Mouse (Mus musculus) megakaryocyte, embryonic 14.5 days (primary cell): ENCODE data around the gene Ctrc. TPM values are rescaled to one million over a fixed set of nuclear protein-coding genes. Genes with fewer than 3 reads are reported as not detected.
A peak's percentile ranks its signal among the peaks of the same experiment; 100 is the strongest.

Source experiments
- H3K27me3 ChIP-seq: replicated peaks from 2 replicates; pipeline ENCODE3; 2012; ENCODE audit warnings: inconsistent platforms
- H3K36me3 ChIP-seq: replicated peaks from 2 replicates; pipeline ENCODE3; 2012; ENCODE audit warnings: low read length, inconsistent platforms, mixed read lengths
- H3K4me1 ChIP-seq: 2 replicates; pipeline ENCODE4 v1.6.1; 2012; ENCODE audit warnings: inconsistent platforms
- H3K4me3 ChIP-seq: replicated peaks from 2 replicates; pipeline ENCODE3; 2012; ENCODE audit warnings: moderate library complexity, mild to moderate bottlenecking, inconsistent platforms
- H3K9me3 ChIP-seq: 2 replicates; pipeline ENCODE4 v1.6.1; 2012; ENCODE audit warnings: inconsistent platforms
- FLI1 ChIP-seq: IDR thresholded peaks from 2 replicates; pipeline ENCODE4 v1.6.1; 2012; ENCODE audit warnings: low read length, inconsistent platforms, mixed read lengths
- GATA1 ChIP-seq: IDR thresholded peaks from 3 replicates; pipeline ENCODE4 v1.6.1; 2012; ENCODE audit warnings: mixed read lengths, low read length, inconsistent platforms, borderline replicate concordance
- polyA plus RNA-seq: library from polyadenylated mRNA; stranded (reverse); fragments of >175 nt; gene quantifications from 2 replicates; pipeline ENCODE4 v1.2.3, GENCODE M21; 2012; ENCODE audit warnings: low replicate concordance; ENCODE audit not compliant: insufficient read depth

The Ctrc gene
- polyA plus RNA-seq, 1 experiment = not detected

DNA sequence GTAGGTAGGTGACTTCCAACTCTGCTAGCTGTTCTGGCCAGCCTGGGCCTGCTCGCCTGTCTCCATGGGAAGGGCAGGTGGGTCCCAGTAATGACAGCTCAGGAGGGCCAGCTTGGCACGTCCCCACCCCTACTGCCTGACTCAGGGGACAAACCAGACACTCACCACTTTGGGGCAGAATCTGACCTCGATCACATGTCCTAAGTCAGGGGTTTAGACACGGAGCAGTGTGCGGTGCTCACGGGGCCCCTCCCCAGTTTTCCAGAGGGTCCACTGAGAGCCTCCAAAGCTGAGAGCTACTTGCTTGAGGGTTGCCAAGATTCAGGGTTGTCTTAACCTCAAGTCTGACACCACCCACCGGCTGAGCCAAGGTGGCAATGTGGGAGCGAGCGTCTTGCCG, 21.9 kb upstream of the Ctrc start:
- TF ChIP-seq FLI1 (no peak), GATA1 (no peak)
- H3K27me3 ChIP-seq = no peaks in the 10 kb centered on the region
- peaks cover 93% of the 10 kb centered on the region for H3K36me3 ChIP-seq
- peaks cover 81% of the 10 kb centered on the region for H3K4me1 ChIP-seq
- H3K4me3 ChIP-seq = no peak overlapping the region
- H3K9me3 ChIP-seq = no peaks in the 10 kb centered on the region

DNA sequence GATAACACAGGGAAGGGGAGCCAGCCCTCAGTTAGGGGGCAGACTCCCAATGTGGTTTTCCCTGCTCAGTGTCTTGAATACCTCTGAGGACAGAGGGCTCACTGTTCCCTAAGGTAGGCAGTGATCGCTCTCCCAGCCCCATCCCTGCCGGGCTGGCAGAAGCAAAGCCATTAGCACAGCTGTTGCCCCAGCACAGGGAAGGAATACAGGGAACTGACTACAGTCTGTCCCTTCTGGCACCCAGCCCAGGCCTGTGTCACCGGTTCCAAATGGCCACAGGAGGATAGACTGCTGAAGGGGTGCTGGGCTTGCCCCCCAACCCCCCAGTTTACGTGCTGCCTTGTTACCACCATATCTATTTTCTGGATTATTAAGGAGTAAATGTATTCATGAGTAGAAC, 21.3 kb upstream of the Ctrc start:
- Histone ChIP-seq H3K4me1 (peaks cover 81% of the 10 kb centered on the region), H3K27me3 (no peaks in the 10 kb centered on the region), H3K4me3 (no peak overlapping the region), H3K9me3 (no peaks in the 10 kb centered on the region), H3K36me3 (peaks cover 94% of the 10 kb centered on the region)
- no peak for TF ChIP-seq GATA1
- TF ChIP-seq FLI1 = no peak

DNA sequence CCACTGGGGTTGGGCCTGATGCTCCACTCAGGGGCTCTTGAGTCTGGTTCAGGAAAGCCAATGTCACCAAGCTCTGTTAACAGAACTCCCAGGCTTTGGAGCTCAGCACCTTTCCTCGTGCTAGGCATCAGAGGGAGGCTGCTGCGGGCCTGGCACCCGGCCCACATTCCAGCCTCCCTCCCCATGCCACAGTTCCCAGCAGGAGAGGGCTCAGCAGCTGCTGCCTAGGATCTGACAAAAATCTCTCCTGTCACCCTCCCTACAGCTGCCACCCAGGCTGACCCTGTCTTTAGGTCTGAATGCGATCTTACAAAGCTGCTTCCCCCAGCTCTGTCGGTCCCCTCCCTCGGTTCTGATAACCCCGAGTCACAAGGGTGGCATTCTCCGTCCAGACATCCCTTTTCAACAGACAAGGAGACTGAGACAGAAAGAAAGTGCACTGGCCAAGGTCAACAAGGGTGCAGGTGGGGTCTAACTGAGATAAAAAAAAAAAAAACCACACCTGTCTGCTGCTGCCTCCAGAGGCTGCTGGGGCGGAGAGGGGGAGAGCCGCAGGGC, 20.9 kb upstream of the Ctrc start:
- Histone ChIP-seq H3K4me3 (no peak overlapping the region), H3K4me1 (peaks cover 81% of the 10 kb centered on the region), H3K27me3 (no peaks in the 10 kb centered on the region), H3K36me3 (peaks cover 92% of the 10 kb centered on the region), H3K9me3 (no peaks in the 10 kb centered on the region)
- TF ChIP-seq GATA1 = no peak
- TF ChIP-seq FLI1 = no peak

DNA sequence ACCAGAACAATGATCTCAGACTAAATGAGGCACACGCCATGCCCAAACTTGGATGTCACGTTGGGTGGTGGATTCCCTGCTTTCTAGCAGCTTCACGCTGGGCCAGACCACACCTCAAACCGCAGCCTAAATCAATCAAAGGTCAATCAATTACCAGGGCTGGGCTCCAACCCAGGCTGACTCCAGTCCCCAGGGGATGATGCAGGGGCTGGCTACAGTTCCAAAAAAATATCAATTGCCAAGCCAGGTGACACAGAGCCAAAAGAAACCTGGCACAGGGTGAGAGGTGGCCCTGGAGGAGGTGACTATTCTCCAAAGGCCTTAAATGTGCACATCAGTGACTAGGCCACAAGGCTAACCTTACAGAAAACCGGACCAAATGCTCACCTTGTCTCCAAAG, 19.4 kb upstream of the Ctrc start:
- peaks cover 92% of the 10 kb centered on the region for H3K36me3 ChIP-seq
- TF ChIP-seq FLI1 (no peak), GATA1 (no peak)
- H3K9me3 ChIP-seq = no peaks in the 10 kb centered on the region
- no peak overlapping the region for H3K4me3 ChIP-seq
- no peaks in the 10 kb centered on the region for H3K27me3 ChIP-seq
- H3K4me1 ChIP-seq = peaks cover 79% of the 10 kb centered on the region

DNA sequence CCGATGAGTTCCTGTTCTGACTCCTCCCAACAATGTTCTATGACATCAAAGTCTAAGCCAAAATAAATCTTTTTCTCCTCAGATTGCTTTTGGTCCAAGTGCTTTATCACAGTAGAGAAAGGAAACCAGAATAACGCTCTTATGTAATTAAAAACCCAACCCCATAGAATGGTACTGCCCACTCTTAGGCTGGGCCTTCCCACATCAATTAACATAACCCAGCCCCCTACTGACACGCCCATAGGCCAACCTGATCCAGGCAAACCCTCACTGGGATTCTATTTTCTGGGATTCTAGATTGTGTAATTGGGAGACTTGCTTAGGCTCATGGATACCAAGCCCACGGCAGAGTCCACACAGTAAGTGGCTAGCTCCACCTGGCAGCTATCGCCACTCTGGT, 18.8 kb upstream of the Ctrc start:
- no peaks in the 10 kb centered on the region for H3K27me3 ChIP-seq
- peaks cover 77% of the 10 kb centered on the region for H3K4me1 ChIP-seq
- H3K4me3 ChIP-seq = no peak overlapping the region
- TF ChIP-seq FLI1 = no peak
- TF ChIP-seq GATA1 = no peak
- H3K36me3 ChIP-seq = peaks cover 92% of the 10 kb centered on the region
- H3K9me3 ChIP-seq = no peaks in the 10 kb centered on the region

DNA sequence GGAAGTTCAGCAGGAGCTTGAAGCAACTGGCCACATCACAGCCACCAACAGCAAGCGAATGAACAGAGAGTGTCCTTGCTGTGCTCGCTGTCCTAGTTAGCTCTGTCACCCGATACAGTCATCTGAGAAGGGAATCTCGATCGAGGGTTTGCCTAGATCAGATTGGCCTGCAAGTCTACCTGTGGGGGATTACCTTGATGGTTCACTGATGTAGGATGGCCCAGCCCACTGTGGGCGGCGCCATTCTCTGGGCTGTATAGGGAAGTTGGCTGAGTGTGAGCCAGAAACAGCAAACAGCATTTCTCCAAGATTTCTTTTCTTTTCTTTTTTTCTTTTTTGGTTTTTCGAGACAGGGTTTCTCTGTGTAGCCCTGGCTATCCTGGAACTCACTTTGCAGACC, 18.3 kb upstream of the Ctrc start:
- H3K36me3 ChIP-seq = peaks cover 94% of the 10 kb centered on the region
- H3K4me1 ChIP-seq = peaks cover 72% of the 10 kb centered on the region
- peak overlapping the region; percentile 20 for H3K4me3 ChIP-seq
- no peaks in the 10 kb centered on the region for H3K27me3 ChIP-seq
- no peak for TF ChIP-seq FLI1
- no peak for TF ChIP-seq GATA1
- no peaks in the 10 kb centered on the region for H3K9me3 ChIP-seq

DNA sequence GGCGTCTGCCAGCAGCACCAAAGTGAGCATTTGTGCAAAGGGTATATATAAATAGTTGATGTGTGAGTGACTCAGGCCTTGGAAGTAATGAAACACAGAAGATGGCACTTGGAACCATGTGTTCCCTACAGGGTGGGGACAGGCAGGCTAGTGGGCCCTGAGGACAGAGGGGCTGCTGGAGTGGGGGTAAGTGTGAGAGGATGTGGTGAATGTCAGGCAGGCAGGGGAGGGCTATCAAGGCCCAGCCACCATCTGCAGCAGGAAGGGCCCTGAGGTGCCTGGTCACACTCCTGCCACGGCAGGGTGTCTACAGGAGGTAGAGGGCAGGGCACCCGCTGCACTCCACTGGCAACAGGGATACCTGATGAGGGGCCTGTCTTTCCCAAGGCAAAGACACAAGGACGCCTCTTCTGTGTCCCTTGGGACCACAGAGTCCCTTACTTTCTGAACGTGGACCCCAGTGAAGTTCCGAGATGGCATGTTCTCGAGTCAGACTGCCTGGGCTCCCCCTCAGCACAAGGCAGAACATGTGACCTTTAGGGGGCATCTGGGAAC, 17.6 kb upstream of the Ctrc start:
- Histone ChIP-seq H3K4me3 (peak overlapping the region; percentile 72), H3K9me3 (no peaks in the 10 kb centered on the region), H3K4me1 (peaks cover 64% of the 10 kb centered on the region), H3K36me3 (peaks cover 94% of the 10 kb centered on the region), H3K27me3 (no peaks in the 10 kb centered on the region)
- TF ChIP-seq GATA1 (no peak), FLI1 (no peak)

DNA sequence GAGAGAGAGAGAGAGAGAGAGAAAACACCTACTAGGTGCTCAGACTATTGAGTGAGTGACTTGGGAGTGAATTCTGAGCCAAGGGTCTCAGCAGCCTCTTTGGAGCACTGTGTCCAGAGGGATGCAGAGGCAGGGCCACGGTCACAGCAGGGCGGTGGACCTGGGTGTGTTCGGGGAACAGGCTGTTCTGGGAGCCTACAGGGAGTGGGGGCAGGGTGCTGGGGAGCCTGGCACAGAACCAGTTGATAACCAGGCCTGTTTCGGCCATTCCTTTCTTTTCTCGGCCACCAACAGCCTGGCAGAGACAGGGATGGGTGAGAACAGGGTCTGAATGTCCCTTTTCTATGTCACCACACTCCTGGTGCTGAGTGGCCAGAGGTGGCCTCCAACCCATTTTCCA, 16.7 kb upstream of the Ctrc start:
- H3K9me3 ChIP-seq = no peaks in the 10 kb centered on the region
- H3K4me3 ChIP-seq = peak overlapping the region; percentile 56
- H3K27me3 ChIP-seq = no peaks in the 10 kb centered on the region
- H3K36me3 ChIP-seq = peaks cover 93% of the 10 kb centered on the region
- peaks cover 61% of the 10 kb centered on the region for H3K4me1 ChIP-seq
- TF ChIP-seq FLI1 (no peak), GATA1 (no peak)

DNA sequence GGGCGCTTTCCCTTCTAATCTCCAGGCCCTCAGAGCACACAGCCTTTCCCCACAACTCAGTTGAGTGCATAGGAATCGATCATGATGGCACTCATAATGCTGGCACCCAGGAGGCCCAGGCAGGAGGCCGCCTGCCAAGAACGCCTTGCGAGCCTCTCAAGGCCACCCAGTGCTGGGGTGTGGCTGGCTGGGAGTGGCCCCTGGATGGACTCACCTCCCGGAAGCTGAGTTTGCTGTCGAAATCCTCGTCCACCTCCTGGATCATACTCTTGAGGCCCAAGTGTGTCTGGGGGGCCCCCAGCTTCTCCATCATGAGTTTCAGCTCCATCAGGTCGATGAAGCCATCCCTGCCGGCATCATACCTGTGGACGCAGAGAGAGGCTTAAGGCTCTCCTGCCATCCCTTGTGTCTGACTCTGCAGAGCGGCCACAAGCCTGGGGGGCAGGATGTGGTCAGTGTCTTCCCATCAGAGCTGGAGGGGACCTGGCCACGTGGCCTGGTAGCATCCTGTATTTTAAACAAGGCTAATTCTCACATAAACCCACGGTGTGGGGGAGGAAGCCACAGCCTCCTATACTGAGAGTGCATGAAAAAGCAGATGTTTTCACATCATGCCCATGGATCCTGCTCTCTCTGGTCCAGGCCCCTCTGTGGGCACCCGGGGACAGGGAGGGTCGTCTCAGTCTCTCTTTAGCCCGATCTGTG, 15.6 kb upstream of the Ctrc start:
- H3K27me3 ChIP-seq = no peaks in the 10 kb centered on the region
- no peaks in the 10 kb centered on the region for H3K9me3 ChIP-seq
- TF ChIP-seq FLI1 (no peak), GATA1 (no peak)
- peak overlapping the region; percentile 62 for H3K4me3 ChIP-seq
- peaks cover 86% of the 10 kb centered on the region for H3K36me3 ChIP-seq
- H3K4me1 ChIP-seq = peaks cover 58% of the 10 kb centered on the region

DNA sequence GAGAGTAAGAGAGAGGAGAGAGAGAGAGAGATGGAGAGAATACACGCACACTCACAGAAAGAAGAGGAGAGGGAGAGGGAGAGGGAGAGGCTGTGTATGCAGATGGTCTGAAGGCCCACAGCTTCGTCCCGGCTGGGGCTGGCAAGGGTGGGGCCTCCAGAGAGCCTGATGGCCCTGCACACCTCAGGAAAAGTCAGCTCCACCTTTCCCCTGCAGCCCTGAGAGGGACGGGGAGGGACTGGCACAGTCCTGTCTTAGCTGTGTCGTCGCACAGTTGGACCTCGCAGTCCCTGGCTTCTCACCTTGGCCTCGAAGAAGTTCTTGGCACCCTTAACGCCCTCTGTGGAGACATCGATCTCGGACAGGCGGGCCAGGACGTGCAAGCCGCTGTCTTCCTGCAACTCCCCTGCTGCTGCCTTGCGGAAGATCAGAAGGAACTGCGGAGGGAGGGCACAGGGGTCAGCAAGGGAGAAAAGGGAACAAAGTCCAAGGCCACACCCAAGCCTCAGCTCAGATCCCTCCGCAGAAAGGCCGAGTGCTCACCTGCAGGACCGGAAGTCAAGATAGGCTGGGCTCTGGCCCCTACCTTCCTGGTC, 14.2 kb upstream of the Ctrc start:
- Histone ChIP-seq H3K36me3 (peaks cover 72% of the 10 kb centered on the region), H3K27me3 (no peaks in the 10 kb centered on the region), H3K4me3 (no peak overlapping the region), H3K4me1 (peaks cover 53% of the 10 kb centered on the region), H3K9me3 (no peaks in the 10 kb centered on the region)
- no peak for TF ChIP-seq GATA1
- no peak for TF ChIP-seq FLI1
